Mouse (Mus musculus) megakaryocyte, adult 5-6 weeks (primary cell): ENCODE results near the gene B020011L13Rik. TPM values are rescaled to one million over a fixed set of nuclear protein-coding genes. Genes with fewer than 3 reads are reported as not detected.
"Not testable (repeated sequence)": the region's sequence is repeated elsewhere in the genome, so short reads cannot be mapped to it uniquely, and the experiment has no call there.

Source experiments
- ATAC-seq: 2 replicates; pipeline ENCODE4 v1.8.0; 2016; ENCODE audit warnings: mild to moderate bottlenecking, inconsistent platforms; ENCODE audit not compliant: poor library complexity, severe bottlenecking
- total RNA-seq, 2 experiments: library from RNA; stranded (forward) in 1 of 2; stranded (reverse) in 1 of 2; fragments of 153-499, 151-499 nt in 1 of 2; fragments of 221-1000, 200-1000 nt in 1 of 2; gene quantifications; 2 replicates each; pipeline versions ENCODE4 v1.2.3 to v1.2.4; 2015 to 2017

B020011L13Rik gene
- not detected in 2 replicates for total RNA-seq (2015)
- total RNA-seq (2017) = not detected in 2 replicates

- ATAC-seq = not testable (repeated sequence)
Observed at GRCm38 (mm10) chr1:117780833-117781232, at the start of gene B020011L13Rik. Gene B020011L13Rik, plus strand, starts transcription at chr1:117781133.

- not testable (repeated sequence) for ATAC-seq
Observed at GRCm38 (mm10) chr1:117816271-117816670, 35.3 kb downstream of the B020011L13Rik start.

- not testable (repeated sequence) for ATAC-seq
Observed at GRCm38 (mm10) chr1:117829781-117830180, 48.8 kb downstream of the B020011L13Rik start, which contains the start of gene Gm28360. Gene Gm28360, plus strand, starts transcription at chr1:117830081.

GRCm38 (mm10) chr1:117851718-117852117 lies 70.8 kb downstream of the B020011L13Rik start:
- not testable (repeated sequence) for ATAC-seq

Other genes starting within 250 kb of the B020011L13Rik start
- gene Gm28363, start 84.0 kb upstream of the B020011L13Rik start, total RNA-seq (2015) = not detected in 2 replicates
- gene Gm28363, start 84.0 kb upstream of the B020011L13Rik start, total RNA-seq (2017) = not detected in 2 replicates
- not detected in 2 replicates for gene Gm28360, start 48.9 kb downstream of the B020011L13Rik start, total RNA-seq (2015)
- not detected in 2 replicates for gene Gm28360, start 48.9 kb downstream of the B020011L13Rik start, total RNA-seq (2017)
- not detected in 2 replicates for gene Gm28168, start 146.9 kb downstream of the B020011L13Rik start, total RNA-seq (2015)
- not detected in 2 replicates for gene Gm28168, start 146.9 kb downstream of the B020011L13Rik start, total RNA-seq (2017)
- gene Gm7145, start 184.8 kb downstream of the B020011L13Rik start, total RNA-seq (2015) = not detected in 2 replicates
- not detected in 2 replicates for gene Gm7145, start 184.8 kb downstream of the B020011L13Rik start, total RNA-seq (2017)